1 mouse cellular context compared by ENCODE assay signal in genomic region chr11:77490451-77490850, GRCm38 (mm10).
TF ChIP-seq lines count a peak whose summit lies in the region.

No protein-coding gene starts in this region.

TF ChIP-seq in myocyte, 11 proteins besides CTCF, POLR2A, EP300 and RAD21 (continued from another document):
- TF ChIP-seq TCF3 (IDR thresholded peaks at IDR 0.05; ENCODE audit: insufficient read length, low read depth) = no peak
TF ChIP-seq in myocyte: peak in this region for 1.
